13 mouse cellular contexts compared by ENCODE assay signal in the genomic region with DNA sequence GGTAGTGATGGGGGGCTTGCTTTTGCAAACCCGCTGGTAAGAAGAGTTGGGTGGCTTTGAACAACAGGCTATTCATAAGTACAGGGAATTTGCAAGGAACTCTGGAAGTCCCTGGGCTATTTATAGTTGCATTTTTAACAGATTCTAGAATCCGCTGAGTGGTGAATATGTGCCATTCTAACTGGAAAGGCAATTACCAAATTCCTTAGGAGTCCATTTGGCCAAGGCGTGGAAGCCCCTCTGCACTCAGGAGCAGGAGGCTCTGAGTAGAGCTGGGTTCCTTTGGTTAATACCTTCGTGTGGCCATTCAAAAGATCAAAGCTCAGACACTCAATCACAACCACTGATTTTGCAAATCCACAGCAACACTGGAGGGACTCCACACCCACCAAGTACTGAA.
"Had no signal": no experiment of that assay in that cellular context is flagged by ENCODE, and none has a peak within 500 bp of the region (broad histone marks: within the 10 kb centered on the region; RNA-seq: fewer than 3 reads in every experiment).

No protein-coding gene starts in this region.

- H3K4me2 ChIP-seq: kidney, embryonic 15.5 days; liver, embryonic 13.5 days; lung, embryonic 15.5 days; midbrain, embryonic 13.5 days had no signal

- H3K4me3 ChIP-seq: kidney, embryonic 15.5 days; left cerebral cortex, adult 2 months; liver, embryonic 13.5 days; lung, embryonic 15.5 days; midbrain, embryonic 13.5 days had no signal

- DNase-seq: kidney, adult 2 months; kidney, postnatal 14 days; liver; liver, embryonic 13.5 days; liver, postnatal 0 days; right cerebral cortex, postnatal 4 days; spleen, adult 18-20 months; thymus, adult 18-20 months; thymus, postnatal 14 days had no signal

- H3K9me3 ChIP-seq: kidney, embryonic 15.5 days; liver, embryonic 13.5 days; lung, embryonic 15.5 days; midbrain, embryonic 13.5 days had no signal

- H3K36me3 ChIP-seq: kidney, embryonic 15.5 days; liver, embryonic 13.5 days; lung, embryonic 15.5 days; midbrain, embryonic 13.5 days had no signal

- H3K9ac ChIP-seq: kidney, embryonic 15.5 days; liver, embryonic 13.5 days; liver, postnatal 0 days; lung, embryonic 15.5 days; midbrain, embryonic 13.5 days had no signal

- ATAC-seq: midbrain, embryonic 13.5 days had no signal

- H3K27ac ChIP-seq: kidney, embryonic 15.5 days; left cerebral cortex, adult 2 months; liver, embryonic 13.5 days; lung, embryonic 15.5 days; midbrain, embryonic 13.5 days had no signal

- H3K4me1 ChIP-seq: midbrain, embryonic 13.5 days had no signal

- H3K27me3 ChIP-seq: liver, embryonic 13.5 days; midbrain, embryonic 13.5 days had no signal
